Mouse (Mus musculus) hindbrain, embryonic 11.5 days (tissue): ENCODE data around the gene Wnt3a. TPM values are rescaled to one million over a fixed set of nuclear protein-coding genes. Genes with fewer than 3 reads are reported as not detected.

Experiments used
- ATAC-seq: fragments of 200-750 bp; cut with Nextera tagmentation; 2 replicates; pipeline ENCODE4 v1.8.0; 2017; ENCODE audit warnings: mild to moderate bottlenecking, moderate TSS enrichment, moderate library complexity; ENCODE audit not compliant: low FRiP score
- DNase-seq: peaks from one replicate; pipeline ENCODE4 v3.0.0-alpha.2; 2015; ENCODE audit warnings: low spot score
- H3K27ac ChIP-seq: fragments of 300-500 bp; sonication (generic); 2 replicates; pipeline ENCODE4 v1.5.1; 2014; ENCODE audit warnings: mild to moderate bottlenecking, low read depth, low read length
- H3K27me3 ChIP-seq: fragments of 300-500 bp; sonication (generic); 2 replicates; pipeline ENCODE4 v1.6.1; 2014; ENCODE audit warnings: mild to moderate bottlenecking, low read length, moderate library complexity, mixed read lengths; ENCODE audit not compliant: control insufficient read depth, insufficient read depth
- H3K36me3 ChIP-seq: fragments of 300-500 bp; sonication (generic); 2 replicates; pipeline ENCODE4 v1.6.1; 2014; ENCODE audit warnings: mild to moderate bottlenecking, low read length, moderate library complexity, mixed read lengths; ENCODE audit not compliant: control insufficient read depth, insufficient read depth
- H3K4me1 ChIP-seq: fragments of 300-500 bp; sonication (generic); replicated peaks from 2 replicates; pipeline ENCODE4 v1.6.1; 2014; ENCODE audit warnings: low read length, mixed read lengths; ENCODE audit not compliant: control insufficient read depth, insufficient read depth
- H3K4me2 ChIP-seq: fragments of 300-500 bp; sonication (generic); replicated peaks from 2 replicates; pipeline ENCODE4 v1.6.1; 2014; ENCODE audit warnings: mild to moderate bottlenecking, low read depth, low read length
- H3K4me3 ChIP-seq: fragments of 300-500 bp; sonication (generic); 2 replicates; pipeline ENCODE4 v1.5.1; 2014; ENCODE audit warnings: low read depth, low read length
- H3K9ac ChIP-seq: fragments of 300-500 bp; sonication (generic); 2 replicates; pipeline ENCODE4 v1.6.1; 2014; ENCODE audit warnings: low read depth, low read length
- H3K9me3 ChIP-seq: fragments of 300-500 bp; sonication (generic); 2 replicates; pipeline ENCODE4 v1.6.1; 2016; ENCODE audit warnings: low read length; ENCODE audit not compliant: control insufficient read depth
- WGBS: fragments of 180-500 bp; shearing (Covaris S2); extraction: QIAGEN DNeasy Blood & Tissue Kit; methylation state at CpG from one replicate; pipeline ENCODE4 v1.1.7; 2014; 5-methylcytosine and 5-hydroxymethylcytosine counted together
- polyA plus RNA-seq: library from polyadenylated mRNA; unstranded; fragments of >200 nt; fragmentation: Nextera tagmentation; extraction: Ambion mirVana; gene quantifications from 2 replicates; pipeline ENCODE4 v1.2.1, GENCODE M21; 2014

Gene Wnt3a
- polyA plus RNA-seq, 1 experiment from 2014 or later: 4.0 TPM

DNA sequence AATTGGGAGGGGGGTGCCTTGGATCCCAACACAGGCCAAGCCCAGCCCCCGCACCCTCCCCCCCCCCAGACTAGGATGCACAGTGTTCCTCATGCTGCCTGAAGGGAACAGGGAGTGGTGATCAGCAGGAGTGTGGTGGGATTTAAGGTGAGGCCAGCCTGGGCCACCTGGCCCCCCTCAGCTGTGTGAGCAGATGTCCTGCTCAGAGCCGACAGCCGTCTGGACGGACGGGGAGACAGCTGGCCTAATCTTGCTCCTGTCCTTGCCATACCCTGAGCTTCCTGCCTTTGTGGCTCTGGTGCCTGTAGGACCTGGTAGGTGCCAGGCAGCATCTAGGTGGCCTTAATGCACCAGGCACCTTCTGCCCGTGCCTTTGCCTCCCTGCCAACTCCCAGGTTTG, 21.5 kb upstream of the Wnt3a start:
- Histone ChIP-seq H3K27ac (no peak overlapping the region), H3K9ac (no peak overlapping the region)
- WGBS: 56% methylated on average over 6 of the region's 6 CpGs

DNA sequence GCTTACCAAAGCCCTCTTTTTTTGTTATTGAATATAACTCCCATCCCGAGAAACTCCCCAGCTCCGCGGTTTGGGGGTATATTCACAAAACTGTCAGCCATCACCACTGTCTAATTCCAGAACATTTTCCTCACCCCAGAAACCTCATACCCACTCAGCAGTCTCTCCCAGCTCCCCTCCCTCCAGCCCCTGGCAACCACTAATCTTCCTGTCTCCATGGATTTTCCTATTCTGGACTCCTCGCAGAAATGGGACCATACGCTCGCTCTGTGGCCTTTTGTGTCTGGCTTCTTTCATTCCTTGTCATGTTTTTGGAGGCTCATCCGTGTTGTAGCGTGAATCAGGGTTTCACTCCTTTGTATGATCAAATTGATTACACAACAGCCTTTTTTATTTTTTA, 19.4 kb upstream of the Wnt3a start:
- ATAC-seq: no peak
- Histone ChIP-seq H3K9ac (no peak overlapping the region), H3K27me3 (peaks cover 37% of the 10 kb centered on the region), H3K27ac (no peak overlapping the region), H3K4me2 (no peak overlapping the region), H3K4me3 (no peak overlapping the region), H3K36me3 (no peaks in the 10 kb centered on the region), H3K9me3 (no peaks in the 10 kb centered on the region), H3K4me1 (peaks cover 20% of the 10 kb centered on the region)
- WGBS: 50% methylated on average over 8 of the region's 8 CpGs
- no peak for DNase-seq

More for the DNA sequence above, 21.5 kb upstream of the Wnt3a start:
- ATAC-seq (no peak), DNase-seq (no peak)
- peaks cover 15% of the 10 kb centered on the region for H3K4me1 ChIP-seq
- no peak overlapping the region for H3K4me2 ChIP-seq
- H3K27me3 ChIP-seq: peaks cover 17% of the 10 kb centered on the region
- no peak overlapping the region for H3K4me3 ChIP-seq
- no peaks in the 10 kb centered on the region for H3K36me3 ChIP-seq
- no peaks in the 10 kb centered on the region for H3K9me3 ChIP-seq

DNA sequence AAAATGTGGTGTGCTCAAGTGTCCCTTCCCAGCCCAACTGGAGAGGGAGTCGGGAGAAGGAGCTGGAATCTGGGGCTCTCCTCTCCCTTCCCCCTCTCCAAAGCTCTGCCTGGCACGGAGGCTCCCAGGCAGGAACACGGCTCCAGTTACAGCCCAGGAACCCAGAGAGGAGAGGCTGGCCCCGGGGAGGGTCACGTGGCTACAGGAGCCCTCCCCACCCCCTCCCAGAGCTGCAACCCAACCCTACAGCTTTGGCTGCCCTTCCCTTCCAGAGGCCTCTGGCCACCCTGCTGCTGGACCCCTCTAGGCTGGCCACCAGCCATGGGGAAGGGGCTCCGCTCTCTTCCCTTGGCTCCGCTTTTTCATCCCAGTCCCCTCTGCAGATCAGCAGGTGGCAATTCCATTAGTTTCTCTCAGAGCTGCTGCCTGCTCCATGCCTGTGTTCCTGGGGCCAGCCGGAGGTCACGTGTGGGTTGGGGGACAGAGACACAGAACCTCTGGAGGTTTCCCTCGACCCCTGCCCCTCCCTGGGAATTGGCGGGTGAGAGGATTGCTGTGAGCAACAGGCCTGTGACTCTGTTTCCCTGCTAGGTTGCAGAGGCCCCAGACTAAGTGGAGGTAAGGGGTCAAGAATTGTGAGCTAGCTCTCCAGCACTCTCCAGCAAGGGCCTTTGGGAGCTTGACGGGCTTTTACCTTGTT, 18.7 kb upstream of the Wnt3a start:
- Histone ChIP-seq H3K36me3 (no peaks in the 10 kb centered on the region), H3K4me1 (peaks cover 20% of the 10 kb centered on the region), H3K4me2 (peak overlapping the region; percentile 13; the same call in 1 of the 2 replicates), H3K27me3 (peaks cover 44% of the 10 kb centered on the region), H3K9ac (no peak overlapping the region), H3K27ac (no peak overlapping the region), H3K9me3 (no peaks in the 10 kb centered on the region), H3K4me3 (no peak overlapping the region)
- DNase-seq: peak; percentile 53
- 6% methylated on average over 11 of the region's 12 CpGs for WGBS
- ATAC-seq: no peak

DNA sequence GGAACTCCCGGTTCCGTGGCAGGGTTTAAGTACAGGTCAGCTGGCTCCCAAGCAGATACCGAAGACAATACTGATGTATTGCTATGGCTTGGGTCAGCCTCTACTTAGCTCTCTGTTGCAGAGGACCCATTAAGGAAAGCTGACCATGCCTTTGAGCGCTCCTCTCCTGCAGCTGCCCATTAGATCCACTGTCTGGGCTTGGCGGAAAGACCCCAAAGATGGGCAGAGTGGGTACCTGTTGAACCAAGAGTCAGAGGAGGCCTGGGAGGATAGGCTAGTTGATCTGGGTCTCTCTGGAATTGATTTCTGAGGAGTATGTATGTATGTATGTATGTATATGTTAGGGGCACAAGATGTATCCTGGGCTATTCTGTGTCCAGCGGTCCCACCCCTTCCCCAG, 18.1 kb upstream of the Wnt3a start:
- no peak for DNase-seq
- H3K27ac ChIP-seq: no peak overlapping the region
- H3K36me3 ChIP-seq: no peaks in the 10 kb centered on the region
- no peak overlapping the region for H3K4me3 ChIP-seq
- no peak overlapping the region for H3K9ac ChIP-seq
- peaks cover 20% of the 10 kb centered on the region for H3K4me1 ChIP-seq
- ATAC-seq: no peak
- H3K9me3 ChIP-seq: no peaks in the 10 kb centered on the region
- H3K4me2 ChIP-seq: peak overlapping the region; percentile 95; the same call in 1 of the 2 replicates
- WGBS: 45% methylated on average over 6 of the region's 6 CpGs
- H3K27me3 ChIP-seq: peaks cover 49% of the 10 kb centered on the region

DNA sequence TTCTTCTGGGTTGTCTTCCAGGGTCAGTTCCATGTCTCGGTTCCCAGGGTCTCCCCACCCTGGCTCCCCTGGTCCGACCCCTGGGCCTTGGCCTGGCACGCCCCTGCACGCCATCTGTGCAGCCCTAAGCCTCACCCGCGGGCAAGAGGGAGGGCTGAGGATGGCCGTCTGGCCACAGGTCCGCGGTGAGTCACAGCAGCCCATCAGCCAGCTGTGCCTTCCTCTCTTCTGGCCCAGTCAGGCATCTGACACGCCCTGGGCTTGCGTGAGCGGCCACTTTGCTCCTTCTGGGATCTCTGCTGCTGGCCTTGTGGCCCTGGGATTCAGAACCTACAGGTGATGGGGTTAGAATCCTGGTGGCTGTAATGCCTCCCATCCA, 17.6 kb upstream of the Wnt3a start:
- H3K4me2 ChIP-seq: peak overlapping the region; percentile 95
- no peaks in the 10 kb centered on the region for H3K9me3 ChIP-seq
- 19% methylated on average over 11 of the region's 12 CpGs for WGBS
- peaks cover 52% of the 10 kb centered on the region for H3K27me3 ChIP-seq
- no peaks in the 10 kb centered on the region for H3K36me3 ChIP-seq
- DNase-seq (no peak), ATAC-seq (no peak)
- peaks cover 20% of the 10 kb centered on the region for H3K4me1 ChIP-seq
- no peak overlapping the region for H3K27ac ChIP-seq
- H3K9ac ChIP-seq: 0 out of 2 replicates have a peak overlapping the region, but pooled peaks have one; percentile 37
- peak overlapping the region; percentile 20; the same call in 1 of the 2 replicates for H3K4me3 ChIP-seq

DNA sequence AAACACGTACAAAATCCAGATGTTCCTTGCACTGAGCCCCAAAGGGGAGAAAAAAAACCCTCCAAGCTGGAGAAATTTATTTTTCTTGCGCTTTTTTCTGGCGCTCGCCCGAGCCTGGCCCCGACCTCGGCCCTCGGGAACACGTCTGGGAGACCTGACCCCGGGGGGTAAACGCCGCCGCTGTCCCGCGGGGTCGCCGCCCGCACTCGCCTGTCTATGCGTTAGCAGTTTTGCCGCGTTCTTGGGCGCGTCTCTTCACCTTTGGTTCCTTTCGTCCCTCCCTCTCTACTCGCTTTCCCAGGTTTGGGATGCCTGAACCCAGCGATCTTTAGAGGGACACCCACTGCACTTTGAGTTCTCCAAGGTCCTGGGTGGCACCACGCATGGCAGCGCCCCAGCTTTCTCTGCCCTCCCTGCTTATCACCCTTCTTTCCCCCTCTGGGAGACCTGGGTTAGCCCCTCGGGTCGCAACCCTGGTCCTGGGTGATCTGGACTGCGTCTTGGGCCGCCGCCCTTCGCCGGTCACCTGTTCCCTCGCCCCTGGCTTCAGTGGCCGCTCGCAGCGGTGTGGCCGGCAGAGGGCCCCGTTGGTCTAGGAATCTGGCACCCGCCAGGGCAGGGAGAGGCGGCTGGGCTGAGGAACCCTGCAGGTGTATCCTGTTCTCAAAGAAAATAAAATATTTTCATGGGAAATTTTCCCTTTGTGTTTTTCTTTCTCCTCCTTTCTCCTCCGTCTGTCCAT, 17.0 kb upstream of the Wnt3a start:
- no peaks in the 10 kb centered on the region for H3K9me3 ChIP-seq
- DNase-seq (peak; percentile 83), ATAC-seq (no peak)
- H3K36me3 ChIP-seq: no peaks in the 10 kb centered on the region
- H3K4me1 ChIP-seq: peaks cover 20% of the 10 kb centered on the region
- peak overlapping the region; percentile 50 for H3K4me3 ChIP-seq
- 2% methylated on average over 45 of the region's 45 CpGs for WGBS
- no peak overlapping the region for H3K27ac ChIP-seq
- 0 out of 2 replicates have a peak overlapping the region, but pooled peaks have one; percentile 37 for H3K9ac ChIP-seq
- H3K4me2 ChIP-seq: peak overlapping the region; percentile 95
- H3K27me3 ChIP-seq: peaks cover 52% of the 10 kb centered on the region

DNA sequence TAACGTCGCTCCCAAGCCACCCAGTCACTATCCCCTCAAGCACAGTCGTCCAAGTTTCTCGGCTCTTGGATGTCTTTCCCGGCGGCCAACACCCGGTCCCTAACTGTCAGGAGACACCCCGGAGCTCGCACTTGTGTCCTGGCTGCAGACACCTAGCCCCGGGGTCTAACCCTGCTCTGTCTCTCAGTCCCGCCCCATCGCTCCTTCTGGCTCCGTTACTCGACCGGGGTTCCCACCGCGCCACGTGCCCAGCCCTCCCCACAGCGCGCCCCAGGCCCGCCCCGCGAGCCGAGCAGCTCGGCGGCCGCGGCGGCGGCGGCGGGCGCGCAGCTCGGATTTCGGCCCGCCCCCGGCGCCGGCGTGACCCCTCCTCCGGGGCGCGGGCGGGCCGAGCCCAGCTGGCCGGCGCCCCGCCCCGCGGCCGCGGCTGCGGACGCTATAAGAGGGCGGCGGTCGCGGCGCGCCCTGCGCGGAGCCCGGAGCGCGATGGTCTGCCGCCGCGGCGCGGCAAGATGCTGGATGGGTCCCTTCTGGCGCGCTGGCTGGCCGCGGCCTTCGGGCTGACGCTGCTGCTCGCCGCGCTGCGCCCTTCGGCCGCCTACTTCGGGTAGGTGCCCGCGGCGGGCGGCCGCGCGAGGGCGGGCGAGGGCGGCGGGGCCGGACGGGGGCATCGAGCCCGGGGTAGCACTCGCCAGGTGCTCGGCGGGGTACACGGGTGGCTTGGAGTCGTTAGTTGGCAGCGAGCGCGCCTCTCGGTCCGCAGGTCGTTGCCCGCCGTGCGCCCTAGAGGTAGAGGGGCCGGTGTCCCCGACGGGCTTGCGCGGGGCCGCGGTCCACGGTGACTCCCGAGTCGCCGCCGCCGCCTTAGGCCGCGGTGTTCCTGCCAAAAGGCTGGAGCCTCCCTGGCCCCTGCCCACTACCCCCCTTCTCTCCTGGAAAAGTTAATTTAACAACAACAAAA, 16.2 kb upstream of the Wnt3a start, which contains the start of gene Wnt9a:
Wnt9a (plus strand) TSS at position 468 of the 961 bp plus-strand sequence.
- Histone ChIP-seq H3K9me3 (no peaks in the 10 kb centered on the region), H3K4me3 (peak within 1 kb of the TSS; percentile 50), H3K9ac (peak within 1 kb of the TSS; percentile 50), H3K36me3 (no peaks in the 10 kb centered on the region), H3K4me1 (peaks cover 18% of the 10 kb centered on the region), H3K27me3 (peaks cover 54% of the 10 kb centered on the region), H3K4me2 (peak within 1 kb of the TSS; percentile 95), H3K27ac (no peak within 1 kb of the TSS)
- 1% methylated on average over 93 of the region's 128 CpGs for WGBS
- DNase-seq (peak; percentile 73), ATAC-seq (peak; percentile 54; the same call in 1 of the 2 replicates)

DNA sequence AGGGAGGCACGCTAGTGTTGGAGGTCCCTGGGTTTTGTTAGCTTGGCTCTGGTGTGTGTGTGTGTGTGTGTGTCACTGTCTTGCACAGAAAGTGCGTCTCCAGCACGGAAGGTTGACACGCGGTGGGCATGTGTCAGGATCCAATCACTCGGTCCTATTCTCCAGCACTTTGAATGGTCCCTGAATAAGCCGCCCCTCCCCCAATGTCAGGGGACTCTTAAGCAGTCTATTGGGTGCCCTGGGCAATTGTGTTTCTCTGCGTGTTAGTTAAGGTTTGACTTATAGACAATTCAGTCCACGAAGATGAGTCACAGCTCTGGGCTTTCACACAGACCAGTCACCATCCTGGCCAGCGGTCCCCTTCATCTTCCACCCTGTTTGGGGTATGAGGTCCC, 15.3 kb upstream of the Wnt3a start:
- no peak for ATAC-seq
- Histone ChIP-seq H3K4me3 (peak overlapping the region; percentile 50; the same call in 1 of the 2 replicates), H3K36me3 (no peaks in the 10 kb centered on the region), H3K9ac (no peak overlapping the region), H3K9me3 (no peaks in the 10 kb centered on the region), H3K27ac (no peak overlapping the region), H3K4me2 (peak overlapping the region; percentile 95; the same call in 1 of the 2 replicates), H3K4me1 (peaks cover 18% of the 10 kb centered on the region), H3K27me3 (peaks cover 54% of the 10 kb centered on the region)
- WGBS: 12% methylated on average over 10 of the region's 10 CpGs
- no peak for DNase-seq
